Mouse (Mus musculus) cerebral cortex, adult 2 months (tissue): ENCODE data around the gene Map3k11.

Experiments
- WGBS: fragments of 180-500 bp; shearing (Covaris S2); methylation state at CpG from one replicate; pipeline ENCODE4 v1.1.7; 2018; 5-methylcytosine and 5-hydroxymethylcytosine counted together

Gene Map3k11

DNA sequence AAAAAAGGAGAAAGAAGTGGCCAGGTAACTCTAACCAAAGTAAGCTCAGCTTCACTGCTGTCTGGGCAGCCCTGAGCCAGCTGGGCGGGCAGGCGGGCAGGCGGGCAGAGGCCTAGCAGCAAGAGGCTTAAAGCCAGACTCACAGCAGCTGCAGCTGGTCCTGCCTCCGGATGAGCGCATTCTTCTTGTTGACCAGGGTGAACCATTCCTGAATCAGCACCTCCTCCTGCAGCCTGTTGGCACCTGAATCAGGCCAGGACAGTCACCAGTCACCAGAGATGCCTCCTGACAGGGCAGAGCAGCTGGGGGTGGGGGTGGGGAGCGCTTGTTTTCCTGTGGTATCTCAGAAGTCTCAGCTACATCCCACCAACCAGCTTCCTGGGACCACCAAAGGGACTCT is 21.5 kb downstream of the Map3k11 start:
- WGBS: 89% methylated on average over 6 of the region's 6 CpGs

DNA sequence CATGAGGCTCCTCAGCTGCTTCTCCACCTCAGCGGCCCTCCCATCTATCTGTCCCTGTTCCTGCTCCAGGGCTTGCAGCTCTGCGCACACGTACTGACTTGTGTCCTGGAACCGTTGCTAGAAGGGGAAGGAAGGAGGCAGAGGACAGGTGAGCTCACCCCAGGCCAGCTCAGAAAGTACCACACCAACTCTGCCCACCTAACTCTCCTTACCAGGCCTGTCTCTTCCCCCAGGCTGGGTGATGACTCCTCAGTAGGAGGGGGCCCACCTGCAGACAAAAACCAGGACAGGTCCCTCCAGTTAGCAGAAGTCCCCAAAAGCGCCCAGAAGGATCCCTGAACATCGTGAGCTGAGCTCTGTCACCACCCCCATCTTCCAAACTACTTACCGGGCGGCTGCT is 22.0 kb downstream of the Map3k11 start:
- WGBS: 89% methylated on average over 8 of the region's 8 CpGs

DNA sequence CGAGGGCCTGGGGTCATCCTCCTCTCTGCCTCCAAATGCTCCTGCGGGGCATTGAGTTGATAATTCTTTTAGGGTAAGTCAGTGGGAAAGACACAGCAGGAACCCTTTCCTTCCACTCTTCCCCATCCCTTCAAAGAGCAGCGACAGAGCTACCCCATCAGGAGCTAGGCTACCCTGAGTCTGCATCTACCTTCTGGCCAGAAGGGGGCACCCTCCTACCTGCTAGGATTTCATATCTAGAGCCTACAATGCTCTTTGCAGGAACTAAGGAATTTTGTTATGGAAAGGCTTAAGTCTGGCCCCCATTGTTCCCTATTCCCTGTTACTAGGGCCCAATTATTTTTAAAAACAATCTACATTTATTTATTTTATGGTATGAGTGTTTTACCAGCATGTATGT is 22.7 kb downstream of the Map3k11 start:
- 8% methylated on average over 3 of the region's 3 CpGs for WGBS

- WGBS: 85% methylated on average over 14 of the region's 14 CpGs
Measured at GRCm38 (mm10) chr19:5711907-5712460, 23.4 kb downstream of the Map3k11 start.

- 68% methylated on average over 5 of the region's 5 CpGs for WGBS
Measured at GRCm38 (mm10) chr19:5713255-5713654, 24.7 kb downstream of the Map3k11 start.

DNA sequence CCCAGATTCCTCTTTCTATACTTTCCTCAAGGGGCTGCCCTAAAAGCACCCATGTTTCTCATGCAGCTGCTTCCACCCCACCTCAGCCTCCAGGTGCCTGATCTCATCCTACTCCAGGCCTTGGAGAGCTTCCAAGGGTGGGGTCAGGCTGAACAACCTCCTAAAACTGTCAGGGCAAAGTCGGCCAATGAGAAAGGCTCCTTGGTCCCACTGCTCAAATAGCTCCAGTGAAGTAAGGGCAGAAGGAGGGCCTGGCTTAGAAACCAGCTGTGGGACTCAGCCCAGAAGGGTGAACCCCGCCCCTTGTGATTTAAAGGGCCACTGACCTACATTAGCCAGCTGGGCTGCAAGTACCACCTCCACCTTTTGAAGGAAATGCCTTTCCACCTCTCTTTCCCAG is 25.2 kb downstream of the Map3k11 start:
- 19% methylated on average over 2 of the region's 2 CpGs for WGBS

GRCm38 (mm10) chr19:5715793-5716688 is 27.5 kb downstream of the Map3k11 start:
- 34% methylated on average over 43 of the region's 43 CpGs for WGBS

DNA sequence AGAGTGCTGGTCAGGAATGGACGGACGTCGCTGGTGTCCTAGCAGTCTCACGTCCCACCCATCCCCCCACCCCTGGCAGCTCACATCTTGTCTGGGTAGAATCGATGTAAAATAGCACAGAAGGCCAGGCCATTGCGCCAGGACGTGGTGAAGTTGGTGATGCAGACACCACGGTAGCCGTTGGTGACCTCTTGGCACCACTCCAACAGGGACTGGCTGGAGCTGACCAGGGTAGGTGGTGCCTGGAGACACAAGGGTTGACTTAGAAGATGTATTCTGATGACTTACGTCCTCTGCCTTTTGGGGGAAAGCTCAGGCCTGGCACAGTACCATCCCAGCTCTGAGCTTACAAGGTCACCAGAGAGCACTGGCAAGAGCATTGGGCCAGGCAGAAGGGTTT is 28.4 kb downstream of the Map3k11 start:
- 45% methylated on average over 10 of the region's 10 CpGs for WGBS

DNA sequence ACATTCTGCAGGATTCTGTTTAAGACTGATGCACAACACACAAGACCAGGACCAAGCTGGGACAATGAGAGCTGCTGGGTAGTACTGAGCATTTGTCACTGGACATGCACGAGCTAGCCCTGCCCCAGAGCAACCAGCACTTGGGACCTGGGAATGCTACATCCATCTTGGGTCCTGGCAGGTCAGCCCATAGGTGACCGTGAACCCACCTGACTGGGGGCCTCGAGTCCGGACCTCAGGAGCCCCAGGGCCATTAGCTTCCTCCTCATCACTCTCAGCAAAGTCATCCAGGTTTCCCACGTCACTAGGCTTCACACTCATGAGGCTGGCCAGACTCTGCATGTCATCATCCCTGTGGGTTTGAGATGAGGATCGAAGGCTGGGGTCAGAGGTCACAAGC is 32.7 kb downstream of the Map3k11 start:
- WGBS: 92% methylated on average over 6 of the region's 6 CpGs

DNA sequence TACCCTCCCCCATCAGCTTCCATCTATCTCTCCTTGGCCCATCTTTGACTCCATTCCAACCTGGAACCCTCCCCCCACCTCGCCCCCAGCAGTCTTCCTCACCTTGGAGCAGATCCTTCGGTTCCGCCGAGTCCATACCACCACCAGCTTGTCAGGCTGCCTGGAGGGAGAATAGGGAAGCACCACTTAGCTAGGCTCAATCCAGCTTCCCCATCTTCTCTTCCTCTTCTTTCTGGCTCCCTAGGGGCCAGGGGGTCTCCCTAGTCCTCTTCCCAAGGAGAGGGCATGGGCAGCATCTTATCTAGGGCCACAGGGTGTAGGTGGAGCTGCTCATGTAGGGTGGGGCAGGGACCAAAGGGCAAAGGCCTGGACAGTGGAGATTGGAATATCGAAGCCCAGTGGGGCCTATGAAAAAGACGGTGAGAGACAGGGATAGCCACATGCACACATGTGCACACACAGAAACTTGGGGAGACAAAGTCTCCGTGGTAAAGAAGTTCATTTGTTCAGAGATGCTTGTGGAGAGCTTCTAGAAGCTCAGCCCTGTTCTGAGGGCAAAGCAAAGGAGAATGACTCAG is 34.4 kb downstream of the Map3k11 start:
- WGBS: 87% methylated on average over 7 of the region's 7 CpGs

DNA sequence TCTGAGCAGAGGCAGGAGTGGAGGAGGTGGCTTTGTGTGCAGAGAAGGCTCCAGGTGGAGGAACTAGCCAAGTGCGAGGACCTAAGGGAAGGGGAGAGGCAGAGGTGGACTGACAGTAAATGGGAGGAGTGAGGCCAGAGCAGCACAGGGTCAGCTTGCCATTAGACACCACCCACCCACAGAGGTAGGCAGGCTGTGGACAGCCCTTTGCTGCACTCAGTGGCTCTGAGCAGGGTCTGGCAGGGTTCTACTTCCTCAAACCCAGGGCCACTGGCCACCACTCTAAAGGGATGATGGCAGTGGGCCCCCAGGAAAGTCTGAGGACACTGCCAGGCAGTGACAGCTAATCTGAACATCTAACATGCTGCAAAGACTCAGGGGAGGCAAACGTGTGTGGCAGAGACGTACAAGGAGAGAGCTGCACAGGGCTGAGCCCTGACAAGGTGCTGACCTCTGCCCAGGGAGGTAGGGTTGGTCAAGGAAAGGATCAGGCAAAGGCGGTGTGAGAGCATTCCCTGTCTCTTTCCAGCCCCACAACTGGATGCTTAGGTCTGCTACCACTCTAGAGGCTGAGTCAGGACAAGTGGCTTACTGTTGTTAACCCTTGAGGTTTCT is 35.5 kb downstream of the Map3k11 start:
- 76% methylated on average over 4 of the region's 4 CpGs for whole genome bisulfite sequencing

- WGBS: 59% methylated on average over 7 of the region's 7 CpGs
Measured at GRCm38 (mm10) chr19:5724549-5724941, 36.0 kb downstream of the Map3k11 start.

DNA sequence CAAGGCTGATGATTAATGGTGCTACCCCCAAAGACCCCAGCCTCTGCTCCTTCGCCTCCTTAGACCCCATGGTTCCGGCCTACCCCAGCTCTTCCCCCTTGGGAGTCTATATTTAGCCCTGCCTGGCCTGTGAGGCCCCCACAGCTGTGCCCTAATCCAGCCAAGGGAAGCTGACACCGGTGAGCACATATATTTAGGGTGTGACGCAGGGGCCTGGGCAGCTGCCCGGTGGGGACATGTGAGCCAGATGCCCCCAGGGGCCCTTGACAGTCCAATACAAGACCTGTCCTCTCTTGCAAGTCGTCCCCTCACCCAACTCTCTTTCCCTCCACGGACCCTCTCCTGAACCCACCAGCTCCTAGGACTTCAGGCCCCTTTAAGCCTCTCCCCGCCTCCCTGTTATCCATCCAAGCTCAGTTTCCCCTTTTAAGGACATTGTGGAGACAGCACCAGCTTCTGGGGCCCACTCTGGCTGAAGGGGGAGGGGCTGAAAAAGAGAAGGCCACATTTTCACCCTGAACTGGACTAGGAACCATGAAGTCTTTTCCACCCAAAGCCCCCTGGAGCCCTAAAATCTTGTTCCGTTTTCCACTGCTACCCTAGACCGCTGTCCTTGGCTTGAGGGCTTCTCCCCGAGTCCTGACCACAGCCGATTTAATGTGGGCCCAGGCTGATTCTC is 36.6 kb downstream of the Map3k11 start:
- 68% methylated on average over 12 of the region's 12 CpGs for WGBS

- 13% methylated on average over 49 of the region's 49 CpGs for WGBS
Measured at GRCm38 (mm10) chr19:5725767-5726515, 37.4 kb downstream of the Map3k11 start, which contains the start of gene Ehbp1l1. Ehbp1l1 (minus strand) TSS chr19:5726317.

GRCm38 (mm10) chr19:5726961-5727578 is 38.5 kb downstream of the Map3k11 start:
- 64% methylated on average over 15 of the region's 15 CpGs for WGBS

DNA sequence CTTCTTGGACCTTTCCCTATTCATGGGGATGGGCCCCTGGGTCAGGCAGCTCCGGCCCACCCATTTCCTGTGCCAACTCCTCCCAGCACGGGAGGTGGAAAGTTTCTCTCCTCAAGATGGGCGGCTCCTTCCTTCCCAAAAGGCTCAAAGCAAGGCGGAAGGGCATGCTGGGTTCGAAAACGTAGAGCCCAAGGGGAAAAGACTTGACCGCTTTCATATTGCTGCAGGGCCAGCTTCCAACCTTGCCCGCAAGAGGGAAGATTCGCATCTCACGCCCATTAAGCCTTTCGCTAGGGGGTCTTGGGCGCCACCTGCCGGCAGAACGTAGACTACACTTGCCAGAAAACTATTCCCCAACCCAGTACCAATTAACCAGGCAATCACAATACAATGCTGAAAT is 39.2 kb downstream of the Map3k11 start:
- 2% methylated on average over 14 of the region's 14 CpGs for WGBS

- 1% methylated on average over 36 of the region's 37 CpGs for WGBS
Measured at GRCm38 (mm10) chr19:5728631-5729443, 40.3 kb downstream of the Map3k11 start.

DNA sequence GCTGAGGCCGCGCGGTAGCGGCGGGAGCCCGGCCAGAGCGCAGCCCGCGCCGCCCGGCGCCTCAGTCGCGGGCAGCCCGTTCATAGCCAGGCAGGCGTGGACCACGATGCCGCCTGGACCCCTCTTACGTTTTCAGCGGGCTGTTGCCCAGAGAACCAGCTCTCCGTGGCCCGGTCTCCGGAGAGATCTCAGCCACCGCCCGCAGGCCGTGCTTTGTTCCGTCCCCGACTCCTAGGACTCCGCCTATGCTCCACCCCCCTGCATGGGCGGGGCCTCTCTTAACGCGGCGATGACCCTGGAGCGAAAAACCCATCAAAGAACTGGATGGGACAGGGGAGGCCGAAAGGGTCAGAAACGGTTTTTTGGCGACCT is 40.9 kb downstream of the Map3k11 start, which contains the start of gene Fam89b:
Fam89b (minus strand) TSS at position 210 of the 372 bp plus-strand sequence.
- WGBS: under 1% methylated on average over 37 of the region's 37 CpGs

GRCm38 (mm10) chr19:5730314-5731186 is 42.0 kb downstream of the Map3k11 start:
- WGBS: 72% methylated on average over 29 of the region's 29 CpGs
